Mouse (Mus musculus): ENCODE data around the gene Wdfy3.
"Not testable (repeated sequence)": the region's sequence is repeated elsewhere in the genome, so short reads cannot be mapped to it uniquely, and the experiment has no call there.

The Wdfy3 gene

DNA sequence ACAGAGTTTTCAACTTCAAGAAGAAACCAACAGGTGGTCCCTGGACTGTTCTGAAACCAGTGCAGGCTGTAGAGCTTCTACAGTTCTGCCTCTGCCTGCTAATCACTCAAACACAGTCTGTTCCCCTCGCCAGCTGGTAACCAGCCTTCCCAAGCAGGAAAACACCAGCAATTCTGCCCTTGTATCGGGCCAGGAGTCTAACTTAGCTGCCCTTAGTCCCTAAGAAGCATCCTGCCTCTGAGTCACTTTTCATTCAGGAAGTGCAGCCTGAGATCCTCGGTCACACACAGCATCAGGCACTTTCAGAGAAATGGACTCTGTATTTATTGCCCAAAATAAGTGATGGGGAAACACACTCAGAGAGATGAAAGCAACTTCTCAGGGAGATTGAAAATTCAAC lies 66.3 kb downstream of the Wdfy3 start:
- DNase-seq (ENCODE audit: extremely low spot score, low read depth, low spot score) = no peak

DNA sequence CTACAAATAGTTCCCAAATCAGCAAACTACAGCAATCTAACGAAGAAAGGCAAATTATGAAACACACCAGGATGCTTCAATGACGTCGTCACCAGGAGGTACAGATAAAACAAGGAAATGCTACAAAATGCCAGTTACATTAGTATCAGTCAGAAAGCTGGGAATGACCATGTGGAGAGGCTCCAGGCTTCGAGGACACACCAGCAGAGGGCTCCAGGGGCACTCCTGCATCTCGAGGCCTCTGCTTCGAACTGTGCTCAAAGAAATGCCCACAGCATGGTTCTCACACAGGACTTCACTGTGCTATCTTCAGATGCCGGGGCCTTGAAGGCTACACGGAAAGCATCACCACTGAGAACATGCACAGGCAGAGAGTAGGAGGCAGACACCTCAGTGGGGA lies 68.7 kb downstream of the Wdfy3 start:
- no peak for DNase-seq (ENCODE audit: extremely low spot score, low read depth, low spot score)

DNA sequence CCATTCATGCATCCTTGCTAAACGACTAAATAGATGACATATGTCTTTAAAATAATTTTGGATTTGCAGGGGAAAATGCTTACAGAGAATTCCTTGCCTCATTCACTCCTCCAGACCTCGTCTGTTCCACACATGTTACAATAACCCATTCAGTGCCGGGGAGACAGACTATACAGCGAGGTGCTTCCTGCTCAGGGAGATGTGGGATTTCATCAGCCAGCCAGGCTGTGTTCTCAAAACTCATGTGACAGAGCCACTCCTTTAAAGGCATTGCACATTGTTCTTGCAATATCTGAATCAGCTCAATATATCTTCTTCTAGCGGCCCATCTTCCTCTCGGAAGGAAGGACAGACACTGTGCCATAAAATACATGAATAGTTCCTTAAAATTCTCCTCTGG lies 70.8 kb downstream of the Wdfy3 start:
- no peak for DNase-seq (ENCODE audit: extremely low spot score, low read depth, low spot score)

DNA sequence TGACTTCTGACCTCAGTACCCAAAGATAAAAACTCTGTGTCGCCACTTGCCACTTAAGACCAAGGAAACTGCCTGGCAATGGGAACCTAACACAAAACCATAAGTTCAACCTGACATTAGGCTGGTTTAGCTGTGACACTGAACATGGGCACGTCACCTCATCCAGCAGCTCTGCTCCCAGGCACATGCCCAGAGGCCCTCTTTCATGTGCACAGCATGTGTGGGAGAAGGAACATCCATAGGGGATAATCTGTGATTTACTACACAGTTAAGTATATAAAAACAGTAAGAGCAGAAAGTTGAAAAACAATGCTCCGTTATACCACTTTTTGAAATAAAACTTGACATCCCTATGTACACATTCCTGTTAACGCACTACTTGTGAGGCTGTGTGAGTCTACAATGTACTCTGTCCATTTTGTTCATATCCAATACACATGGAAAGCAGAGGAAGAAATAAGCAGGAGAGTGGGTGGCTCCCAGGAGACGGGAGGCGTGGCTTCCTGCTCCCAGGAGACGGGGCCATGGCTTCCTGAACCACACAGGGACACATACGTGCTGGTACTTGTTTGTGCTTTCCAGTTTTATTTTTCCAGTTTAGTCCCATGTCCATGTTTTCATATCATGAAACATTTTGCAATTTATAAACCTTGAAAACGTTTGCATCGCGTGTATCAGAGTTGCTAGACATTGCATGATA lies 73.5 kb downstream of the Wdfy3 start:
- no peak for DNase-seq (ENCODE audit: extremely low spot score, low read depth, low spot score)

DNA sequence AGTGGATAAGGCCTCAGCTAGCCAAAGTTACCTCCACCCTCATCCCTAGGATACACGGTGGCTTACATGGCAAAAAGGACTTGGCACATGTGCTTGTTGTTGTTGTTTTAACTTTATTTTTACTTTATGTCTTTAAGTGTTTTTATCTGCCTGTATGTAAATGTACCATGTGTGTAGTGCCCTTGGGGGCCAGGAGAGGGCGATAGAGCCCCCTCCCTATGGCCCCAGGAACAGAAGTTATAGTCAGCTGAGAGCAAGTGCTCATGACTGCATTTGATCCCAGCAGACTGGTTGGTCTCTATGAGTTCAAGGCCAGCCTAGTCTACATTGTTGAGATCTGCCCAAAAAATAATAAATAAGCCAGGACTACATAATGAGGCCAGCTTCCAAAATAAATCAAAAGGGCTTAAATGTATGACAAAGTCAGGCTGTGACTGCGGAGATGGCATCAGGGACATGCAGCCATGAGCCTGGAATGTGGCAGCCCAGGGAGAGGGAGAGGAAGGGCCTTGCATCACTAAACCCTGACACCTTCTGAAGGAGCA lies 74.2 kb downstream of the Wdfy3 start:
- DNase-seq (ENCODE audit: extremely low spot score, low read depth, low spot score) = no peak

DNA sequence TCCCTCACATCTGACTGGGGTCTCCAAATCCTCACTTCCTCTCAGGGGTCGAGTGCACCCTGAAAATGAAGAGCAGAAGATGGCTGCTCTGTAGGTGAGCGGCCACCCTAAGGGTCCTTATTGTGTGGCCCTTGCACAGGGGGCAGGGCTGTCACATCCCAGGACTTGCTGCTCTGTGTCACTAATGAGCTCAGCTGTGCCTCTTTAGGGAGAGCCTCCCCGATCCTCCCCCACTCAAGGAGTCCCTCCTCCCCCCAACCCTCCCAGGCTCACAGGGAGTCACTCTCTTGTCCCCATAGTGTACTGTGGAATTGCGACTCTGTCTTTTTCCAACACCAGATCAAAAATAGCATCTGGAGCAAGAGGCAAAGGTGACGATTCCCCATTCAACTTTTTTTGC lies 75.7 kb downstream of the Wdfy3 start:
- DNase-seq (ENCODE audit: extremely low spot score, low read depth, low spot score) = no peak

DNA sequence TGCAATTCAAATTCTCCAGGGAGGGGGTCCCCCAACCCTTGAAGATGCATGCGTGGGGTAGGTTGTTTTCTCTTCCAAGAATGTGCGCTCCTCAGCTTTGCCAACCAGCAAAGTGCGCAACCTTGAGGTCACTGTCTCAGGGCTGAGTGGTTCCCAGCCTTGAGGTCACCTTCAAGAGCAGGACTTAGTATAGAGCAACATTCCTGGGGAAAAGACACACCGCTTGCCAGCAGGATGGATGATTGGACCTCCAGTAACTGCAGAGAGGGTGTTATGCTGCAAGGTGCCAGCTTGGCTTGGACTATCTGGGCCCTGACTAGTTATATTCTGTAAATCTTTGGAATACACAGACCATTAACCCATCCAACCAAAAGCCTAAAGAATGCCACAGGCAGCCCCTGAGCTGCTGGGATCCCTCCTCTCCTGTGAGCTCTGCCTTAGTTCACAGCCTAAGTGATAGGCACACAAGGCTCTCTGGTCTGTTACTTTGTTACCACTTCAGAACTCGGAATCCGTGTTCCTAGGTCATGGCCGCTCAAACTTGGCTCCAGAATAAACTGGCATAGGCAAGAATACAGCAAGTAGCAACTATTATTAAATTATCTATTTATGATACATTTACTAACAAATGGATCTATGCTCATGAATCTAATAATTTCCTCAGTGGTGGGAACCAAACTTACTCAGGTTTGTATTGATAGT lies 76.6 kb downstream of the Wdfy3 start:
- no peak for DNase-seq (ENCODE audit: extremely low spot score, low read depth, low spot score)

DNA sequence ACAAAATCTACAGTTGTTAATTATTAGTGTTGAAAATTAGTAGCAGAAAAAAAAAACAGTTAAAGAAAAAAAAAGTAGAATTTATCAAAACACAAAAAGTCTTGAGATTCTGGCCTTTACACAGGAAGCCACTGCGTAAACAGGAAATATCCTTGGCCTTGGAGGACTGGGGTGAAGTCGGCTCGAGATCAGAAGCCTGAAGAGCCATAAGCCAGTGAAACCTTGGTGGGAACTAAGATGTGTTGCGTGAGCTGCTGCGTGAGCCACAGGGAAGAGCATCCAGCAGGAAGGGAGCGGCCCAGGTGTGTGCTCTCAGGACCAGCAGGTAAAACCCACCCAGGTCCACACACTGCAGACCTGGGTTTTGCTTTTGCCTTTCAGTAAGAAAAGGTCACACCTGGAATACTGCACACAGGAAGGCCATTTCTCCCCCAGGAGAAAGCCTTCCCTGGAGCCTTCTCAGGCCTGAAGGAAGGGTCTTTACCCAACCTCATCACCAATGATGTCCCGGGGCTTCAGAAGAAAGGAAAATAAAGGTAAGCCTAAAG lies 79.3 kb downstream of the Wdfy3 start:
- DNase-seq (ENCODE audit: extremely low spot score, low read depth, low spot score) = no peak

DNA sequence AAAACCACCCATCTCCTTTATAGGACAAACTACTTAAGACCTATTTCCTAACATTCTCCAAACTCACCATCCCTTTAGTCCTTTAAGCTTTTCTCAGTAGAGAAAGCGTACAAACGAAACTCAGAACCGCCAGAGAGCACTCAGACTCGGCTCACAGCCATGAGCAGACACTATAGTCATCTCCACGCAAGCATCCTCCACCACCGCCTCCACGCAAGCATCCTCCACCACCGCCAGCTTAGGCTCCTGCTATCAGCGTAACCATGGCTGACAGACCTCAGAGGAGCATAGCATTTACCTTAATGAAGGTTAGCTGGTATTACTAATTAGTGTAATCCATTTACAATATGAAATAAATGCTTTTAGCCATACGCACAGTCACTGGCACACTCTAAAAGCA lies 81.2 kb downstream of the Wdfy3 start:
- DNase-seq (ENCODE audit: extremely low spot score, low read depth, low spot score) = no peak

DNA sequence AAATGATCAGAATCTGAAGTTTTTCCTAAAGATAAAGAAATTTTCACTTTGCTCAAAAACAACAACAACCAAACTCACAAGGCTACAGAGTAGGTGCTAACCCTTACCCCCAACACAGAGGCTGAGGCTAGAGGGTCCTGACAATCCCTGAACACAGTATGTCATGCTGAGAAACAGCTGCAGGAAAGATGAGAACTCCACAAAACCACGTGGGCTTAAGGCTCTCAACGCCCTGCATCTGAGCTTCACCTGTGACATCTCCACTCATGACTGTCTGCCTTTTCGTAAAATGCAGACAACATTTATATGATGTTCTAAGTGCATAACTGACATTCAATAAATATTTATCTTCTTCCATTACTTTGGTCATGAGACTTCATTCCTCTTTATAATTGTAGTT lies 83.0 kb downstream of the Wdfy3 start:
- DNase-seq (ENCODE audit: extremely low spot score, low read depth, low spot score) = no peak

DNA sequence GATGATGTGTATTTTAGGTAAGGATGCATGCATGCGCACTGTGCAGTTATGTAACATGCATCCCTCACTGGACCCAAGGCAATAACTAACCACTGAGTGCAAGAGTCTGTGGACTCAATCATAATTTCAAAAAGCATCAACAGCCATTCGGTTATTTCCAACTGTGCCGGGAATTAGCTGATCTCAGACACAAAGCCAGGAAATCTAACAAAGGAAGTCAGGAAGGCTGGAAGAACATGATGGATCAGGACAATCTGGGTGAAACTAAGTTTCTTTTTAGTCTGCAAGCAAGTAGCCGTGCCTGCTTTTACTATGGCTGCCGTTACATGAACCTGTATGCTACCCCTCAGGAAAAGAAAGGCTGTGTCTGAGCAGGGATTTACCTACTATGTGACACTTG lies 87.5 kb downstream of the Wdfy3 start:
- DNase-seq (ENCODE audit: extremely low spot score, low read depth, low spot score) = no peak

DNA sequence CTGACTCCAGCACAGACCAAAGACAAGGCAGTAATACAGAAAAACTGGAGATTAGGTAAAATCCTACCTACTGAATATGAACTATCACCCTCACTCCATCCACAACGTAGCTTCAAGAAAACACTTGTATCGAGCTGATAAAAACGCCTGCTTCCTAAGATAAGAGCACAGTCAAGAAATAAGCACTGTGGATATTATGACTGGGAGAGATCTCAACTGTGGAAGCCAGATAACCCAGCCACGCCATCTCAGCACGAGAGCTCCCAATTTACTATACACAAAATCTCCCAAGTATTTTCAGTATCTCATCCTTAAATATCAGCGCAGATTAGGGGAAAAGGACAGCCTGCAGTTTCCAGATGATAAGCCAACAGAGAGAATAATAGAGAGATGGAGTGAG lies 90.1 kb downstream of the Wdfy3 start:
- no peak for DNase-seq (ENCODE audit: extremely low spot score, low read depth, low spot score)

DNA sequence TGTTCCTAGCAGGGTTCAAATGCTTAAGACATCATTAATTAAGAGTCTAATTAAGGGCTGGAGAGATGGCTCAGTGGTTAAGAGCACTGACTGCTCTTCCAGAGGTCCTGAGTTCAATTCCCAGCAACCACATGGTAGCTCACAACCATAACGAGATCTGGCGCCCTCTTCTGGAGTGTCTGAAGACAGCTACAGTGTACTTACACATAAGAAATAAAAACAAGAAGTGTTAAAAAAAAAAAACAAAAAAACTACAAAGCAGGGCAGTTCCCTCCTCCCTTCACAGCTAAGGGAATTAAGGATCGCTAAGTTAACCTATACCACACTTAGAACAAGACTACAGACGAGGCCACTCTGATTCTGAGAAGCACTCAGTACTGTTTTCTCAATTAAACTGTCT lies 97.1 kb downstream of the Wdfy3 start:
- not testable (repeated sequence) for DNase-seq (ENCODE audit: extremely low spot score, low read depth, low spot score)

DNA sequence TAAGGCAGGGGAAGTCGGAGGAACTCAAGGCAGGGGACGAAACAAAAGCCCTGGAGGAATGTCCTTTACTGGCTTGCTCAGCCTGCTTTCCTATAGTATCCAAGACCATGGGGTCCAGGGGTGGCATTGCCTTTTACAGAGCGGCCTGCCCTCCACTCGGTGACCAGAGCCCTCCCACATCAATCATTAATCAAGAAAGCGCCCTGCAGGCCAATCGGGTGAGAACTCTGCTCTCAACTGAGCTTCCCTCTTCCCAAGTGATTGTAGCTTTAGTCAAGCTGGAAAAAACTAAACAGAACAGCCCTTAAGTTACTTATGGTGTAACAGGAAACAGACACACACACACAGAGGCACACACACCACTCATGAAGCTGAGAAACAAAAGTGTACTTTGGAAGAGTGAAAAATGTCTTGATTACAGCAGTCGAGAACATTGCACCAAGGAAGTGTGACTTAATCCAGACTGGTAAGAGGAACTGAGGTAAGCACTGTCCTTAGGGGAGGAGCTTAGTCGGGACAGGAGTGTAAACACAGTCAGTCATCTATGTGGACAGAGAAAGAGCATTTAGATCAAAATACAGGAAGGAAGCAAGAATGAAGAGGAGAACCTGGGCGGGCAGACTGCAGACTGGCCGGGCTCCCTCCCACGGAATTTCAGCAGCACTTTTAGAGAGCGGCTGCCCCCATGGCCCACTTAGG lies 101.4 kb downstream of the Wdfy3 start:
- DNase-seq (ENCODE audit: extremely low spot score, low read depth, low spot score) = no peak

DNA sequence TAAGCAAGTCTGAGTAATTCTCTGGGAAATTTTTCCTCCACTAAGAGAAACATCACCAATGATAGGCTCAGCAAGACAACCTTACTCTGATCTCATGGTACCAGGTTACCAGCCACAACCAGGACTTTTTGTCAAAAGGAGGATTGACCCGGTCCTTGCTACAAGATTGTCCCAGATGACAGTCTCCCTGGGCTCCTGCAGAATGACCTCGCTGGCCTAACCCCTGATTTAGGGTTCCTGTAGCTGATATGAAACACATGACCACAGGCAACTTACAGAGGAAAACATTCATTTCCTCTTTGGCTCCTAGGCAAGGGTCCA lies 101.9 kb downstream of the Wdfy3 start:
- DNase-seq (ENCODE audit: extremely low spot score, low read depth, low spot score) = no peak

DNA sequence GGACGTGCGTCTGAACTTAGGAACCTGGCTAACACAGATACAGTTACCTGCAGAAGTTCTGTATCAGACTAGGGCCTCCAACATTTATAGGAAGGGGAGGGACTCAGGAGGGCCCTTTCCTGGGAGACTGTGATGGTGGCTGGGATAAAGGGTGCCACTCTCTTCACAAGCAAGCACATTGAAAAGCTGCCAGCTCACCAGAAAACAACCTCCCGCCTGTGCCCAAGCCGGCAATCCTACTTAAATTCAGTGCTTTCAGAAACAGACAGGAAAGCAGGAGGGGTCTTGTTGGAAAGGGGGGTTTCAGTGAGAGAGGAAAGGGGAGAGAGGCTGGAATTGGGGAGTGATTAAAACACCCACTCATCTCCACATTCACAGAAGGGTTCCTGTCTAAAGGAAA lies 106.9 kb downstream of the Wdfy3 start:
- DNase-seq (ENCODE audit: extremely low spot score, low read depth, low spot score) = no peak

DNA sequence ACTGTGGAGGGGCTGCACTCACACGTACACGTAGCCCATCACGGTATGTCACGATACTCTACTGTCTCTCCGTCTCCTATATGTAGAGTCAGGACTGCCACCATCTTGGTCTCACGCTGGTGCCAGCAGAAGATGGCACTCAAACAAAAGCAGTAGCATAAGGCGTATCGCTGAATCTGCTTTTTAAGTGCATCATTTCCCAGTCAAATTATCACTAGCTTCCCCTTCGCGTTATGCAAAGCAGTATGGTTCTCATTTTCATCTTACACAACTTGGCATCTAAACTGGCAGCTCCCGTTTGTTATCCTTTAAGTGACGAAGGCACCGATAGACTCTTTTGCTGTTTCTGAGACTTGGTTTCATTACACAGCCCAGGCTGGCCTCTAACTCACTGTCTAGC lies 110.4 kb downstream of the Wdfy3 start:
- no peak for DNase-seq (ENCODE audit: extremely low spot score, low read depth, low spot score)

DNA sequence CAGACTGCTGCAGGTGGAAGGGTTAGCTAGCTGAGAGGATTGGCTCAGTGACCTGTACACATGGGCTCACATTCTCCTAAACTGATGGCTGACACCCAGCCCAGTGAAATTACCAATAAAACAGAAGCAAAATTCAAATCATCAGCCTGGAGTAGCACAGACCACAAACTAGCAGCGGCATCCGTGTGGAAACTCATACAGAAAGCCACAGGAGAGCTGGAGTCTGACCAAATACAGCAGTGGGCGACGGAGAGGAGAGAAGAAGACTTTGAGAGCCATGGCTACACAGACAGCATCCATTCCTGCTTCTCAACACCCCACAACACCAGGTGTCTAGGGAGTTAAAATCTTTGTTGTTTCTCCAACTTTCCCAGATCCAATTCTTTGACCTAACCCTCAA lies 110.8 kb downstream of the Wdfy3 start:
- DNase-seq (ENCODE audit: extremely low spot score, low read depth, low spot score) = no peak

DNA sequence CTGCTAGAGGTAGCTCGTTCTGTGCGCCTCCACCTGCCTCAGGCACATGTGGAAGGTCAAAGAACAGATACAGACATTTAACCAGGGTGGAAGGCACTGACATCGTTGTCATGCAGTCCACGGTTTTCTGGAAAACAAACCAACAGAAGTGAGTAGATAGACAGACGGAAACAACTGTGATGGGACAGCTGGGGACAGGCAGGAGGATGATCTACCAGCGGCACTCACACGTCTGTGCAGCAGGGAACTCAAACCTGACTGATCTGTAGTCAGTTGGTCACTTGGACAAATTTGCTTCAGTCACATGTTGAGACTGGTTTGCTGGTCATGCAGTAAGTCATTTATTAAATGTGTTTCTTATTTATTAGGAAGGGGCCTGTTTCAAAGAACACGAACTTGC lies 112.3 kb downstream of the Wdfy3 start:
- DNase-seq (ENCODE audit: extremely low spot score, low read depth, low spot score) = no peak

DNA sequence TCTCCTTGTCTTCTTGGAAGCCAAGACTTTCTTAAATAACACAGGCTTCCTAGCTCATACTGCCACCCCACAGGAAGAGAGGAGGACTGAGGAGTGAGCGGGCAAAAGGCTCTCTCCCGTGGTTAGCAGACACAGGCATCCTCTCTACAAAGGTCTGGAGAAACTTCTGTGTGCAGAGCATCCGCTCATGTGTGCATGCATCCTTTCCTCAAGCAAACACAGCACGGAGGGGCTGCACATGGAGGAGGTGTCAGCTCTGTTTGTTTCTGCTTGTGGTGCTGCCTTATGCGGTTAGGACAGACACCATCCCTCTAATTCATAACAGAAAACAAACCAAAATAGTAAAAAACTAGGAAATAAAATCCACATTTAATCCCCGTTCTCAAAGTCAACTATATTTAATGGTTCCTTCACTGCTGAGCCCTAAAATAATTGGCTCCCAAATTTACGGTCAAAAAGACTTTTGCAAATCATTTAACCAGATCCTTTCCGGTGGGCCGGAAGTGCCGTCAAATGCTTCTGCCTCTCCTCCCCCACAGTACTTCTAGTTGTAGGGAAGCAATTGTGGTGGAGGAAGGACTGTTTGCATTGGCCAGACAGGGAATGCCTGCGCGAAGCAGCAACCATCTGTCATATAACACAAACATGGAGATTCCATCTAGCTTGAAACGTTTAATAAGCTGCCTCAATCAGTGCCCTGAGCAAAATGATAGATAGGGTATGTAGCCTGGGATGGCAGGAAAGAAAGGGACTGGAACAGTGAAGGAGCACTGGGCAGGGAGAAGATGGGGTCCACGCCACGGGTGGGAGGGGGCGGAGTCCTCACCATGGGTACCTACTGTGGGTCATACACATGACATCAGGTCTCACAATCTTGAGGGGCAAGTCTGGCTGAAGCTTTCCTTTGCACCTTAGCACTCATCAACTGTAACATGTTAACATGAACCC lies 115.1 kb downstream of the Wdfy3 start:
- no peak for DNase-seq (ENCODE audit: extremely low spot score, low read depth, low spot score)

DNA sequence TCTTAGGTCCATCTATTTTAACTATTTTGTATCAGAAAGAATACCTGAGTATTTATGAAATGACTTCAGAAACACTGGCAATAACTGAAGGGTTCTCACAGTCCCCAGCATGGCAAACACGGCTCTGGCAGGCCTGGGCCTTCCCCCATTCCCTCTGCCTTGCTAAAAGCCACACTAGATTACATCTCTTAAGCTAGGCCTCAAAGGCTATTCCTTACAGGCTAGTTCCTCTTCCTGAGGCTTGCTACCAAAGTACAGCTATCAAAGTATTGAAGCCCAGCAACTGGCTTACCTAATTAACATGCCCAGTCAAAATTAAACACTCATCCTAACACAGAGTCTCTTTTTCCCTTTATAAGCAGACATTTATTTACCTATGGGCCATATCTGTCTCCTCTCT lies 117.8 kb downstream of the Wdfy3 start:
- DNase-seq (ENCODE audit: extremely low spot score, low read depth, low spot score) = no peak

All from hindlimb bud, embryonic 11.5 days (tissue).